Mouse (Mus musculus): ENCODE data around the gene Naa50.

Gene Naa50

GRCm38 (mm10) chr16:44126437-44126836, 13.2 kb upstream of the Naa50 start:
- no peak for TF ChIP-seq GATA4 (IDR thresholded peaks at IDR 0.05; ENCODE audit: insufficient replicate concordance, low read length)

- TF ChIP-seq GATA4 (IDR thresholded peaks at IDR 0.05; ENCODE audit: insufficient replicate concordance, low read length): no peak
Observed at GRCm38 (mm10) chr16:44132300-44132699, 7.3 kb upstream of the Naa50 start.

GRCm38 (mm10) chr16:44133187-44133586, 6.4 kb upstream of the Naa50 start:
- no peak for TF ChIP-seq GATA4 (IDR thresholded peaks at IDR 0.05; ENCODE audit: insufficient replicate concordance, low read length)

GRCm38 (mm10) chr16:44136511-44137021, 3.1 kb upstream of the Naa50 start:
- no peak for TF ChIP-seq GATA4 (IDR thresholded peaks at IDR 0.05; ENCODE audit: insufficient replicate concordance, low read length)

- no peak for TF ChIP-seq GATA4 (IDR thresholded peaks at IDR 0.05; ENCODE audit: insufficient replicate concordance, low read length)
Observed at GRCm38 (mm10) chr16:44138377-44138978, 1.2 kb upstream of the Naa50 start.

- TF ChIP-seq GATA4 (IDR thresholded peaks at IDR 0.05; ENCODE audit: insufficient replicate concordance, low read length): no peak
Observed at GRCm38 (mm10) chr16:44138979-44139535, 573 bp upstream of the Naa50 start.

GRCm38 (mm10) chr16:44140186-44140787, 657 bp downstream of the Naa50 start:
- 0 out of 2 replicates have a peak, but pooled peaks have one; percentile 19 for TF ChIP-seq GATA4 (IDR thresholded peaks at IDR 0.05; ENCODE audit: insufficient replicate concordance, low read length)

- no peak for TF ChIP-seq GATA4 (IDR thresholded peaks at IDR 0.05; ENCODE audit: insufficient replicate concordance, low read length)
Observed at GRCm38 (mm10) chr16:44141483-44141882, 1.9 kb downstream of the Naa50 start.

- TF ChIP-seq GATA4 (IDR thresholded peaks at IDR 0.05; ENCODE audit: insufficient replicate concordance, low read length): no peak
Observed at GRCm38 (mm10) chr16:44149002-44149767, 9.6 kb downstream of the Naa50 start.

GRCm38 (mm10) chr16:44154497-44155057, 14.9 kb downstream of the Naa50 start:
- TF ChIP-seq GATA4 (IDR thresholded peaks at IDR 0.05; ENCODE audit: insufficient replicate concordance, low read length): no peak

- TF ChIP-seq GATA4 (IDR thresholded peaks at IDR 0.05; ENCODE audit: insufficient replicate concordance, low read length): no peak
Observed at GRCm38 (mm10) chr16:44159325-44159724, 19.7 kb downstream of the Naa50 start.

GRCm38 (mm10) chr16:44163831-44164230, 24.2 kb downstream of the Naa50 start:
- TF ChIP-seq GATA4 (IDR thresholded peaks at IDR 0.05; ENCODE audit: insufficient replicate concordance, low read length): no peak

- TF ChIP-seq GATA4 (IDR thresholded peaks at IDR 0.05; ENCODE audit: insufficient replicate concordance, low read length): no peak
Observed at GRCm38 (mm10) chr16:44165182-44165581, 25.6 kb downstream of the Naa50 start.

GRCm38 (mm10) chr16:44168990-44169389, 29.4 kb downstream of the Naa50 start:
- TF ChIP-seq GATA4 (IDR thresholded peaks at IDR 0.05; ENCODE audit: insufficient replicate concordance, low read length): no peak

Measured in liver, adult (tissue).